Mouse (Mus musculus): Measurements from ENCODE around the gene Zfp639. TPM values are rescaled to one million over a fixed set of nuclear protein-coding genes. Genes with fewer than 3 reads are reported as not detected.

Gene Zfp639
- polyA plus RNA-seq, 1 experiment from 2014 or later = 27.2 TPM

DNA sequence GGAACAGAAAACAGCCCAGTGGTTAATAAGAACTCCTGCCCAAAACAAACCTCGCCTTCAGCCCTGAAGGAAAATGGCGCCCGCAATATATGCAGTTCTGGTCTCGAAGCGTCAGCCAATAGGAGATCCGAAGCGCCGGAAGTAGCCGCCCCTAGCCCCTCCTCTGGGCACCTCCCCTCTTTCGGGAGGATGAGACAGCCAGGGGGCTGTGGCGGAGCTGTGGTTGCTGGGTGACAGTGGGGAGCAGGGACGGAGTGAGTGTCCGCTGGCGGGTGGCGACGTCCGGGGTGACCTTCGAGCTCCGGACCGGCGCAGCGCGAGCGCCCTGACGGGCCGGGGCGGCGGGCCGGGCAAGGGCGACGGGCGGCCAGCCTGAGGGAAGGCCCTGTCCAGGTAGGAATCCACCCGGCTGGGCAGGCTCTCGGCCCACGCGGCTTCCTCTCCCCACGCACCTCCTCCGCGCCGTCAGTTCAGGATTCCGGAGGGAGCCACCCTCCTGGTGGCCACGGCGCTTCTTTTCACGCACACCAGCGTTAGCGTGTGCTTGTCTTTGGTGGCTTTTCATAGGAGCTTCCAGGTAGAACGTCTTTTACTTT is 19.3 kb downstream of the Zfp639 start, which contains the start of gene Mfn1:
Gene Mfn1 (plus strand): TSS at position 163 of the 596 bp plus-strand sequence.
- Histone ChIP-seq H3K27me3 (ENCODE audit: control insufficient read depth, insufficient read depth, low read length) (no peaks in the 10 kb centered on the region), H3K9ac (ENCODE audit: low read length) (peak within 1 kb of the TSS; percentile 95), H3K4me1 (ENCODE audit: control insufficient read depth in 2 of 2, insufficient read depth in 2 of 2, low read length in 2 of 2) (no peaks in the 10 kb centered on the region), H3K4me3 (ENCODE audit: control insufficient read depth in 1 of 2, insufficient read depth in 1 of 2, low read depth in 1 of 2, low read length in 2 of 2) (peak within 1 kb of the TSS; percentile 66 to 88), H3K36me3 (ENCODE audit: control insufficient read depth, insufficient read depth, low read length) (peaks cover 28% of the 10 kb centered on the region), H3K4me2 (ENCODE audit: low read length) (peak within 1 kb of the TSS; percentile 75), H3K27ac (replicated peaks in 1 of 2; ENCODE audit: control insufficient read depth in 1 of 2, insufficient read depth in 1 of 2, low read depth in 2 of 2, low read length in 2 of 2) (peak within 1 kb of the TSS; percentile 72 to 91), H3K9me3 (ENCODE audit: control insufficient read depth, low read length) (no peaks in the 10 kb centered on the region)
- ATAC-seq (ENCODE audit: insufficient number of reproducible peaks, insufficient read depth, low FRiP score, low read depth) = peak; percentile 100
- under 1% methylated on average over 44 of the region's 47 CpGs for WGBS

DNA sequence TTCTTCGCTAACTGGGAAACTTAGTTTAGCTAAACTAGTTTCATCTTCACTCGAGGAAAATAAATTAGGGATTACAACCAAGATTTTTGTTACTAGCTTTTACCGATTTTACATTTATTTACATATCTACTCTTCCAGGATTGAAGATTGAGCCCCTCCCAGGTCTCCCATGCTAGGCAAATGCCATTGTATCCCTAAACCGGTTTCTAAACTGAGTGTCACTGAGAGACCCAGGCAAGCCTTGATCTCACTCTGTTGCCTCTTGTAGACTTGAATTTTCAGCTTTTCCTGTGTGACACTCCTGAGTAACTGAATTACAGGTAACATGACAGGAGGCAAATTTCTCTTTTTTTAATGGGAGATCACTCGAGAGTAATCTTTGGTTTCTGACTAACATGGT is 20.0 kb downstream of the Zfp639 start:
- Histone ChIP-seq H3K36me3 (ENCODE audit: control insufficient read depth, insufficient read depth, low read length) (peaks cover 32% of the 10 kb centered on the region), H3K27me3 (ENCODE audit: control insufficient read depth, insufficient read depth, low read length) (no peaks in the 10 kb centered on the region), H3K9ac (ENCODE audit: low read length) (peak overlapping the region; percentile 95), H3K4me3 (ENCODE audit: control insufficient read depth in 1 of 2, insufficient read depth in 1 of 2, low read depth in 1 of 2, low read length in 2 of 2) (peak overlapping the region; percentile 66 to 88; a peak in 3 of 4 replicates), H3K27ac (replicated peaks in 1 of 2; ENCODE audit: control insufficient read depth in 1 of 2, insufficient read depth in 1 of 2, low read depth in 2 of 2, low read length in 2 of 2) (peak overlapping the region in 1 of 2 experiments; percentile 91; a peak in 3 of 4 replicates), H3K4me1 (ENCODE audit: control insufficient read depth in 2 of 2, insufficient read depth in 2 of 2, low read length in 2 of 2) (no peaks in the 10 kb centered on the region), H3K9me3 (ENCODE audit: control insufficient read depth, low read length) (no peaks in the 10 kb centered on the region), H3K4me2 (ENCODE audit: low read length) (peak overlapping the region; percentile 75)
- 11% methylated on average over 5 of the region's 5 CpGs for WGBS
- ATAC-seq (ENCODE audit: insufficient number of reproducible peaks, insufficient read depth, low FRiP score, low read depth) = no peak

DNA sequence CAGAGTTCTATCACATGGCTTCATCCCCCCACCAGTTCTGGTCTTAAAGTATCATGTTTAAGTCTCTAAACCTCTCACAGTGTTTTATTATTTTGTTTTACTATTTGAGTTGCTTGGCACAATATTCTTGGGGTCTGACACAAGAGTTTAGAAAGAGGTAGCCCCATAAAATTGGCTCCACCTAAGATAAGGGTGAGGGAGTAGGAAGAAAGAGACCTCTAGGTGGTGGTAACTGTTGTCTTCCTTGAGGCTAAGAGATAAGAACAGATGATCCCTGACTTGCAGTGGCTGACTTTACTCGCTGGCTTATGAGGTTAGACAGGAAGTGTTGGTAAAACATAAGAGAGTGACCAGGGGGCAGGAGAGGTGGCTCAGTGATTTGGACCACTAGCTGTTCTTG is 25.6 kb downstream of the Zfp639 start:
- H3K36me3 ChIP-seq (ENCODE audit: control insufficient read depth, insufficient read depth, low read length) = peaks cover 80% of the 10 kb centered on the region
- no peak for ATAC-seq (ENCODE audit: insufficient number of reproducible peaks, insufficient read depth, low FRiP score, low read depth)
- 63% methylated on average over 1 of the region's 1 CpGs for WGBS

DNA sequence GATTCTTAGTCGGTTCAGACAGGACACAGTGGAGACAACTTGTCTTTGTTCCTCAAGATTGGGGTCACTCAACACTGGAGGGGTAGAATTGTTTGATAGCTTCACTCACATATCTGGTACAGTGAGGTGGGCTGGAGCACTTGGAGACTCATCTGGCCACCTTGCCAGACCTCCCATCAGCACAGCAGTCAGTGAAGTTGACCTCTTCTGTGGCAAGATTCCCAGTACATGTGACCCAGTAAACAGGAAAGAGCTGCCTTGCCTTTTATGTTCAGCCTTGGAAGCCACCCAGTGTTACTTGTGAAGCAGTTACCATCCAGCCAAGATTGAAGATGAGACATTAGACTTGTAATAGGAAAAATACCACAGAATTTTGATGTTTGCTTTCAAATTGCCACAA is 27.5 kb downstream of the Zfp639 start:
- H3K4me3 ChIP-seq (ENCODE audit: control insufficient read depth in 1 of 2, insufficient read depth in 1 of 2, low read depth in 1 of 2, low read length in 2 of 2) = no peak overlapping the region
- no peaks in the 10 kb centered on the region for H3K9me3 ChIP-seq (ENCODE audit: control insufficient read depth, low read length)
- H3K4me1 ChIP-seq (ENCODE audit: control insufficient read depth in 2 of 2, insufficient read depth in 2 of 2, low read length in 2 of 2) = 0 out of 4 replicates have a peak, but pooled peaks cover 0 to 3% of the 10 kb centered on the region in 2 experiments
- no peak overlapping the region for H3K27ac ChIP-seq (replicated peaks in 1 of 2; ENCODE audit: control insufficient read depth in 1 of 2, insufficient read depth in 1 of 2, low read depth in 2 of 2, low read length in 2 of 2)
- WGBS = 55% methylated on average over 1 of the region's 1 CpGs
- ATAC-seq (ENCODE audit: insufficient number of reproducible peaks, insufficient read depth, low FRiP score, low read depth) = no peak
- H3K4me2 ChIP-seq (ENCODE audit: low read length) = no peak overlapping the region
- H3K9ac ChIP-seq (ENCODE audit: low read length) = no peak overlapping the region
- peaks cover 87% of the 10 kb centered on the region for H3K36me3 ChIP-seq (ENCODE audit: control insufficient read depth, insufficient read depth, low read length)
- no peaks in the 10 kb centered on the region for H3K27me3 ChIP-seq (ENCODE audit: control insufficient read depth, insufficient read depth, low read length)

More for the DNA sequence above, 25.6 kb downstream of the Zfp639 start:
- Histone ChIP-seq H3K9me3 (ENCODE audit: control insufficient read depth, low read length) (no peaks in the 10 kb centered on the region), H3K4me1 (ENCODE audit: control insufficient read depth in 2 of 2, insufficient read depth in 2 of 2, low read length in 2 of 2) (0 out of 4 replicates have a peak, but pooled peaks cover 0 to 3% of the 10 kb centered on the region in 2 experiments), H3K4me2 (ENCODE audit: low read length) (no peak overlapping the region), H3K4me3 (ENCODE audit: control insufficient read depth in 1 of 2, insufficient read depth in 1 of 2, low read depth in 1 of 2, low read length in 2 of 2) (no peak overlapping the region), H3K27ac (replicated peaks in 1 of 2; ENCODE audit: control insufficient read depth in 1 of 2, insufficient read depth in 1 of 2, low read depth in 2 of 2, low read length in 2 of 2) (no peak overlapping the region), H3K9ac (ENCODE audit: low read length) (no peak overlapping the region), H3K27me3 (ENCODE audit: control insufficient read depth, insufficient read depth, low read length) (no peaks in the 10 kb centered on the region)

DNA sequence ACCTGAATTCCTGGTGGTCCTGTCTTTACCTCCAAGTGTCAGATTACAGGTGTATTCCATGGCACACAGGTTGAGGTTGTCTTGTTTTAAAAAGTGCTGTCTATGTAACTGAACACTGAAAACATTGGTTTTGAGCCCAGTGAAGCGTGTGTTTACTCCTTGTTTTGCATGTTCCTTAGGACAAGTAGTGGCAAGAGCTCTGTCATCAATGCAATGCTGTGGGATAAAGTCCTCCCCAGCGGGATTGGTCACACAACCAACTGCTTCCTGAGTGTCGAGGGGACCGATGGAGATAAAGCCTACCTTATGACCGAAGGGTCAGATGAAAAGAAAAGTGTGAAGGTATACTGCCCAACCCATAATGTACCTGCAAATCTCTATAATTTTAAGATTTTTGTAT is 28.0 kb downstream of the Zfp639 start:
- Histone ChIP-seq H3K27me3 (ENCODE audit: control insufficient read depth, insufficient read depth, low read length) (no peaks in the 10 kb centered on the region), H3K27ac (replicated peaks in 1 of 2; ENCODE audit: control insufficient read depth in 1 of 2, insufficient read depth in 1 of 2, low read depth in 2 of 2, low read length in 2 of 2) (no peak overlapping the region), H3K36me3 (ENCODE audit: control insufficient read depth, insufficient read depth, low read length) (peaks cover 88% of the 10 kb centered on the region), H3K4me2 (ENCODE audit: low read length) (no peak overlapping the region), H3K4me3 (ENCODE audit: control insufficient read depth in 1 of 2, insufficient read depth in 1 of 2, low read depth in 1 of 2, low read length in 2 of 2) (no peak overlapping the region), H3K9me3 (ENCODE audit: control insufficient read depth, low read length) (no peaks in the 10 kb centered on the region), H3K4me1 (ENCODE audit: control insufficient read depth in 2 of 2, insufficient read depth in 2 of 2, low read length in 2 of 2) (0 out of 4 replicates have a peak, but pooled peaks cover 0 to 3% of the 10 kb centered on the region in 2 experiments), H3K9ac (ENCODE audit: low read length) (no peak overlapping the region)
- WGBS = 89% methylated on average over 5 of the region's 5 CpGs
- no peak for ATAC-seq (ENCODE audit: insufficient number of reproducible peaks, insufficient read depth, low FRiP score, low read depth)

DNA sequence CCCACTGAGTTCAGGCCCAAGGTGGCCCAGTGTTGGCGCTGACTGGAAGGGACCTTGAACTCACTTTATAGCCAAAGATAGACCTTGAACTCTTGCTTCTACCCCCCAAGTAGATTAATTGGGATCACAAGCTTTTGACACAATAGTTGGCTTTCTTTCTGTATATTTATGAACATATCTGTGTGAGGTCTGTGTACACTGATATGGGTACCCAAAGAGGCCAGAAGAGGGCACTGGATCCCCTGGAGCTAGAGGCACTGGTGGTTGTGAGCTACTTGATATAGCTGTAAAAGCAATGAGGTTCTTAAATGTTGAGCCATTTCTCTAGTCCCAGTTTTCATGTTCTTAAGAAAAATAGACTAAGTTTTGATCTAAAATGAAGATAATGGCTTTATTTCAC is 43.0 kb downstream of the Zfp639 start:
- H3K4me3 ChIP-seq (ENCODE audit: control insufficient read depth in 1 of 2, insufficient read depth in 1 of 2, low read depth in 1 of 2, low read length in 2 of 2) = no peak overlapping the region
- H3K4me1 ChIP-seq (ENCODE audit: control insufficient read depth in 2 of 2, insufficient read depth in 2 of 2, low read length in 2 of 2) = no peaks in the 10 kb centered on the region
- no peaks in the 10 kb centered on the region for H3K9me3 ChIP-seq (ENCODE audit: control insufficient read depth, low read length)
- H3K9ac ChIP-seq (ENCODE audit: low read length) = no peak overlapping the region
- peaks cover 43% of the 10 kb centered on the region for H3K36me3 ChIP-seq (ENCODE audit: control insufficient read depth, insufficient read depth, low read length)
- H3K27me3 ChIP-seq (ENCODE audit: control insufficient read depth, insufficient read depth, low read length) = no peaks in the 10 kb centered on the region
- no peak overlapping the region for H3K4me2 ChIP-seq (ENCODE audit: low read length)
- H3K27ac ChIP-seq (replicated peaks in 1 of 2; ENCODE audit: control insufficient read depth in 1 of 2, insufficient read depth in 1 of 2, low read depth in 2 of 2, low read length in 2 of 2) = no peak overlapping the region
- no peak for ATAC-seq (ENCODE audit: insufficient number of reproducible peaks, insufficient read depth, low FRiP score, low read depth)
- WGBS = 95% methylated on average over 1 of the region's 1 CpGs

DNA sequence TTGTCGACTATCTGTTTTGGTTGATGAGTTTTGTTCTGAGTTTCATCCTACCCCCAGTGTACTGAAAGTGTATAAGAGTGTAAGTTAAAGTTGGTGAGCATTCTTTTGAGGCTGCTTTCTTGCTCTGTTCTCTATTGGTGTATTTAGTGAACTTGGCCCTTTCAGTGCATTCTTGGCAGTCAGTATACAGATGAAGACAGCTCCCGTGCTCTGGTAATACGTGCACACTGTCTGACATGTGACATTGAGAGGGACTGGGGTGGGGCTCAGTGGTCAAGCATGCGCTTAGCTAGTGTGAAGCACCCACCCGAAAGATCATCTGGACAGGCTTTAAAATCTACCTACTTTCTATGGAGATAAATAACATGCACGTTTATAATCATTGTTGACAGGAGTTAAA is 53.3 kb downstream of the Zfp639 start:
- Histone ChIP-seq H3K4me2 (ENCODE audit: low read length) (no peak overlapping the region), H3K9me3 (ENCODE audit: control insufficient read depth, low read length) (peaks cover 3% of the 10 kb centered on the region), H3K4me1 (ENCODE audit: control insufficient read depth in 2 of 2, insufficient read depth in 2 of 2, low read length in 2 of 2) (no peaks in the 10 kb centered on the region), H3K36me3 (ENCODE audit: control insufficient read depth, insufficient read depth, low read length) (peaks cover 85% of the 10 kb centered on the region), H3K27me3 (ENCODE audit: control insufficient read depth, insufficient read depth, low read length) (no peaks in the 10 kb centered on the region), H3K4me3 (ENCODE audit: control insufficient read depth in 1 of 2, insufficient read depth in 1 of 2, low read depth in 1 of 2, low read length in 2 of 2) (no peak overlapping the region), H3K27ac (replicated peaks in 1 of 2; ENCODE audit: control insufficient read depth in 1 of 2, insufficient read depth in 1 of 2, low read depth in 2 of 2, low read length in 2 of 2) (no peak overlapping the region), H3K9ac (ENCODE audit: low read length) (no peak overlapping the region)
- ATAC-seq (ENCODE audit: insufficient number of reproducible peaks, insufficient read depth, low FRiP score, low read depth) = no peak
- WGBS = 92% methylated on average over 6 of the region's 6 CpGs
